Mouse (Mus musculus) intestine, embryonic 16.5 days (tissue): ENCODE data around the gene Dot1l. TPM values are rescaled to one million over a fixed set of nuclear protein-coding genes. Genes with fewer than 3 reads are reported as not detected.

ENCODE experiments used
- ATAC-seq: fragments of 200-750 bp; cut with Nextera tagmentation; 2 replicates; pipeline ENCODE4 v1.8.0; 2017; ENCODE audit warnings: moderate TSS enrichment, moderate library complexity
- H3K27ac ChIP-seq: fragments of 300-500 bp; sonication (generic); 2 replicates; pipeline ENCODE4 v1.5.1; 2014; ENCODE audit warnings: mild to moderate bottlenecking, low read length
- H3K27me3 ChIP-seq: fragments of 300-500 bp; sonication (generic); replicated peaks from 2 replicates; pipeline ENCODE4 v1.6.1; 2014; ENCODE audit warnings: low read length, control low read depth, mixed read lengths; ENCODE audit not compliant: control insufficient read depth, insufficient read depth
- H3K36me3 ChIP-seq: fragments of 300-500 bp; sonication (generic); 2 replicates; pipeline ENCODE4 v1.6.1; 2014; ENCODE audit warnings: low read length, control low read depth; ENCODE audit not compliant: control insufficient read depth, insufficient read depth
- H3K4me1 ChIP-seq: fragments of 300-500 bp; sonication (generic); 2 replicates; pipeline ENCODE4 v1.6.1; 2014; ENCODE audit warnings: low read length, control low read depth, mixed read lengths; ENCODE audit not compliant: control insufficient read depth, insufficient read depth
- H3K4me2 ChIP-seq: fragments of 300-500 bp; sonication (generic); 2 replicates; pipeline ENCODE4 v1.6.1; 2014; ENCODE audit warnings: low read depth, low read length, control low read depth
- H3K4me3 ChIP-seq: fragments of 300-500 bp; sonication (generic); 2 replicates; pipeline ENCODE4 v1.5.1; 2014; ENCODE audit warnings: mild to moderate bottlenecking, low read length
- H3K9ac ChIP-seq: fragments of 300-500 bp; sonication (generic); 2 replicates; pipeline ENCODE4 v1.6.1; 2014; ENCODE audit warnings: low read depth, low read length
- H3K9me3 ChIP-seq: fragments of 300-500 bp; sonication (generic); 2 replicates; pipeline ENCODE4 v1.6.1; 2016; ENCODE audit warnings: low read length, control low read depth; ENCODE audit not compliant: control insufficient read depth
- WGBS: fragments of 180-500 bp; shearing (Covaris S2); extraction: QIAGEN DNeasy Blood & Tissue Kit; methylation state at CpG from one replicate; pipeline ENCODE4 v1.1.7; 2014; 5-methylcytosine and 5-hydroxymethylcytosine counted together
- polyA plus RNA-seq: library from polyadenylated mRNA; unstranded; fragments of >200 nt; fragmentation: Nextera tagmentation; extraction: Ambion mirVana; gene quantifications from 2 replicates; pipeline ENCODE4 v1.2.1, GENCODE M21; 2015

The Dot1l gene
- polyA plus RNA-seq, 1 experiment from 2014 or later, result 9.7 TPM

DNA sequence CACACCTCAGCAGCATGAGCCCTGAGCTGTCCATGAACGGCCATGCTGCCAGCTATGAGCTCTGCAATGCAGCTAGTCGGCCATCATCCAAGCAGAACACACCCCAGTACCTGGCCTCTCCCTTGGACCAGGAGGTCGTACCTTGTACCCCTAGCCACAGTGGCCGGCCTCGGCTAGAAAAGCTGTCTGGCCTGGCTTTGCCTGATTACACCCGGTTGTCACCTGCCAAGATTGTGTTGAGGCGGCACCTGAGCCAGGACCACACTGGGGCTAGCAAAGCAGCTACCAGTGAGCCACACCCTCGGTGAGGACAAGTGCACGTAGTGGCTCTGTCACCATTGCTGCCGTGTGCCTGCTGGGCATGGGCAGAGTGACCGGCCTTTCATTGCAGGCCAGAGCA lies 31.0 kb downstream of the Dot1l start:
- Histone ChIP-seq H3K4me1 (no peaks in the 10 kb centered on the region), H3K9ac (no peak overlapping the region), H3K4me2 (no peak overlapping the region), H3K27me3 (no peaks in the 10 kb centered on the region), H3K27ac (no peak overlapping the region), H3K4me3 (no peak overlapping the region), H3K9me3 (no peaks in the 10 kb centered on the region), H3K36me3 (peaks cover 54% of the 10 kb centered on the region)
- 93% methylated on average over 11 of the region's 11 CpGs for WGBS
- ATAC-seq, result no peak

DNA sequence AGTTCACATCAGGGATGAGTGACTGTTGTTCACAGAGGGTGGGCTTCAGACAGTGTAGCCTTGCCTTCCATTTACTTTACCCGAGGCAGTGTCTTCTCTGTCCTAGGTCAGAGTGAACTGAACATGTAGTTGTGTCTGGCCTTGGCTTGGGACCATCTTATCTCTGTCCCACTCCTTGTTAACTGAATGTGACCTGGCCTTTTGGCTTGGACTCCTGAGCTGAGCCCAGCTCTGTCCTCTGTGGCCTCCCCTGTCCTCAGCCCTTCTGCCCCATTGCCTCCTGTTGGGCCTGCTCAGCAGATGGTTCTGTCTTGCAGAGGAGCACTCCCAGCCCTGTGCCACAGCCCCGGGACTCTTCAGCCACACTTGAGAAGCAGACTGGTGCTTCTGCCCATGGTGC lies 32.5 kb downstream of the Dot1l start:
- WGBS, result 84% methylated on average over 2 of the region's 2 CpGs
- no peak overlapping the region for H3K27ac ChIP-seq
- no peaks in the 10 kb centered on the region for H3K9me3 ChIP-seq
- H3K9ac ChIP-seq, result no peak overlapping the region
- no peak for ATAC-seq
- peaks cover 61% of the 10 kb centered on the region for H3K36me3 ChIP-seq
- H3K4me2 ChIP-seq, result no peak overlapping the region
- H3K4me3 ChIP-seq, result no peak overlapping the region
- peaks cover 4% of the 10 kb centered on the region; the same call in 1 of the 2 replicates for H3K4me1 ChIP-seq
- no peaks in the 10 kb centered on the region for H3K27me3 ChIP-seq

DNA sequence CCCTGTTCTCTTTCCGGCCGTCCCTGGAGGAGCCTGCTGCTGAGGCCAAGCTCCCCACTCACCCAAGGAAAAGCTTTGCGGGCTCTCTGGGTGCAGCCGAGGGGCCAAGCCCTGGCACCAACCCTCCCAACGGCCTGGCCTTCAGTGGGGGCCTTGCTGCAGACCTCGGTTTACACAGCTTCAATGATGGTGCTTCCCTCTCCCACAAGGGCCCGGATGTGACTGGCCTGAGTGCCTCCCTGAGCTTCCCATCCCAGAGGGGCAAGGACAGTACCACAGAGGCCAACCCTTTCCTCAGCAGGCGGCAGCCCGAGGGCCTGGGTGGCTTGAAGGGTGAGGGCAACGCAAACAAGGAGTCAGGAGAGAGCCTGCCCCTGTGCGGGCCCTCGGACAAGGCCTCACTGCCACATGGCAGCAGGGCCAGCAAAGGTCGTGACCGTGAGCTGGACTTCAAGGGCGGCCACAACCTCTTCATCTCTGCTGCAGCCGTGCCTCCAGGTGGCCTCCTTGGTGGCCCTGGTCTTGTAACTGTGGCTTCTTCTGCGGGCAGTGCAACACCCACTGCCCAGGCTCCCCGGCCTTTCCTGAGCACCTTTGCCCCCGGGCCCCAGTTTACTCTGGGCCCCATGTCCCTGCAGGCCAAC lies 35.9 kb downstream of the Dot1l start:
- H3K36me3 ChIP-seq, result peaks cover 61% of the 10 kb centered on the region
- H3K4me1 ChIP-seq, result peaks cover 8% of the 10 kb centered on the region
- peak overlapping the region; percentile 19; the same call in 1 of the 2 replicates for H3K9ac ChIP-seq
- H3K4me2 ChIP-seq, result no peak overlapping the region
- H3K4me3 ChIP-seq, result no peak overlapping the region
- H3K27ac ChIP-seq, result peak overlapping the region; percentile 45; the same call in 1 of the 2 replicates
- H3K9me3 ChIP-seq, result no peaks in the 10 kb centered on the region
- ATAC-seq, result no peak
- WGBS, result 85% methylated on average over 19 of the region's 19 CpGs
- H3K27me3 ChIP-seq, result no peaks in the 10 kb centered on the region

DNA sequence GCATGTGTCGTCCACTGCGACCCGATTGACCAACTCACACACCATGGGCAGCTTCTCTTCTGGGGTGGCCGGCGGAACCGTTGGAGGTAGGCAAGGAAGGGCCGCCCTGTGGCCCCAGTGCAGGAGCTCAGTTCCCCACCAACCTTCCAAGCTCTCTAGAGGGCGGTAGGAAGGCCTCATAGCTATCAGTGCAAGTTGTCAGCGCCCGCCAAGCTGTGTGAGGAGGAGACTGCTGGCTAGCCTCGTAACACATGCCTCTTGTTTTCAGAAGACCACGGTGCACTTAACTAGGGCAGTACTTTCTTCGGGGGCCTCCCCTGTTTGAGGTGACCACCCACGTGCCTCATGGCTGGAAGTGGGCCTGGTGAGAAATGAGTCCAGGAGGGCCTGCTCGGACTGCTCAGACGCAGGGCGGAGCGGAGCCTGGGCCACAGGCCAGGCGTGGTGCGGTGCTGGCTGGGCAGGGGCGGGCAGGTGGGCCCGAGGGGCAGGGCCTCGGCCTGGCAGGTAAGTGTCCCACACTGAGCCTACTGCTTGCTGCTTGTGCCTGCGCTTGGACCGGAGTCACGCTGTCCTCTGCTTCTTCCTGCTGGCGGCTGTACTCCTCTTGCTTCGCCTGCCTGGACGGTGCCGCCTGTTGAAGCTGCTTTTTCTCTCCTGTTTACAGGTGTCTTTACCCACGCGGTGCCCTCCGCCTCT lies 36.6 kb downstream of the Dot1l start:
- Histone ChIP-seq H3K4me1 (peaks cover 12% of the 10 kb centered on the region), H3K36me3 (peaks cover 53% of the 10 kb centered on the region), H3K27ac (peak overlapping the region; percentile 45; the same call in 1 of the 2 replicates), H3K9ac (0 out of 2 replicates have a peak overlapping the region, but pooled peaks have one; percentile 19), H3K27me3 (no peaks in the 10 kb centered on the region), H3K4me3 (no peak overlapping the region), H3K4me2 (no peak overlapping the region), H3K9me3 (no peaks in the 10 kb centered on the region)
- 81% methylated on average over 33 of the region's 33 CpGs for WGBS
- no peak for ATAC-seq

DNA sequence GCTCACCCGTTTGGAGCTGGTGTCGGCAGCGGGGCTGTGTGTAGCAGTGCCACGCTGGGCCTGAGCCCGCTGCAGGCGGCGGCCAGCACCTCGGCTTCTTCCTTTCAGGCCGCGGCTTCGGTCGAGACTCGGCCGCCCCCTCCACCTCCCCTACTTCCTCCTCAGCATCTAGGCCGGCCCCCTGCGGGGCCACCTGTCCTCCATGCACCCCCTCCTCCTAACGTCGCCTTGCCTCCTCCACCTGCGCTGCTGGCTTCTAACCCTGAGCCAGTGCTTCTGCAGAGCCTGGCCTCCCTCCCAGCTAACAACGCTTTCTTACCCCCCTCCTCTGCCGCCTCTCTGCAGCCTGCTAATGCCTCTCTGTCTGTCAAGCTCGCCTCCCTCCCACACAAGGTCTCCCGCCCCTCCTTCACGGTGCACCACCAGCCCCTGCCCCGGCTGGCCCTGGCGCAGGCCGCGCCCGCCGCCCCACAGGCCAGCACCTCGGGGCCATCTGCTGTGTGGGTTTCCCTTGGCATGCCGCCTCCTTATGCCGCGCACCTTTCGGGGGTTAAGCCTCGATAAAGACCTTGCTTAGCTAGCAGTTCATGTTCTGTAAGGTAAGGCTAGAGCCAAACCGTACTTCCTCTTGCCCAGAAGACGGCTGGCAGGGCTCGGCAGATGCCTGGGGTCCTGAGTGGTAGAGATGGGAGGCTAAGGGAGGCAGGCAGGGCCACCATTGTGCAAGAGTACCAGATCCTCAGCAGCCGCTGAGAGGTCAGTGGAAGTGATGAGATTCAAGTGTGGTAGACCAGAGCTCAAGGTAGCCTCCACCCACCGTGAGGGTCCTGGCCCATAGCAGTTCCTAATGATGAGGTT lies 37.4 kb downstream of the Dot1l start:
- H3K4me1 ChIP-seq, result peaks cover 18% of the 10 kb centered on the region
- no peaks in the 10 kb centered on the region for H3K9me3 ChIP-seq
- H3K4me2 ChIP-seq, result no peak overlapping the region
- no peak overlapping the region; the same call in 1 of the 2 replicates for H3K27ac ChIP-seq
- ATAC-seq, result no peak
- WGBS, result 67% methylated on average over 41 of the region's 41 CpGs
- H3K9ac ChIP-seq, result no peak overlapping the region
- peaks cover 50% of the 10 kb centered on the region for H3K36me3 ChIP-seq
- H3K4me3 ChIP-seq, result no peak overlapping the region
- H3K27me3 ChIP-seq, result no peaks in the 10 kb centered on the region

DNA sequence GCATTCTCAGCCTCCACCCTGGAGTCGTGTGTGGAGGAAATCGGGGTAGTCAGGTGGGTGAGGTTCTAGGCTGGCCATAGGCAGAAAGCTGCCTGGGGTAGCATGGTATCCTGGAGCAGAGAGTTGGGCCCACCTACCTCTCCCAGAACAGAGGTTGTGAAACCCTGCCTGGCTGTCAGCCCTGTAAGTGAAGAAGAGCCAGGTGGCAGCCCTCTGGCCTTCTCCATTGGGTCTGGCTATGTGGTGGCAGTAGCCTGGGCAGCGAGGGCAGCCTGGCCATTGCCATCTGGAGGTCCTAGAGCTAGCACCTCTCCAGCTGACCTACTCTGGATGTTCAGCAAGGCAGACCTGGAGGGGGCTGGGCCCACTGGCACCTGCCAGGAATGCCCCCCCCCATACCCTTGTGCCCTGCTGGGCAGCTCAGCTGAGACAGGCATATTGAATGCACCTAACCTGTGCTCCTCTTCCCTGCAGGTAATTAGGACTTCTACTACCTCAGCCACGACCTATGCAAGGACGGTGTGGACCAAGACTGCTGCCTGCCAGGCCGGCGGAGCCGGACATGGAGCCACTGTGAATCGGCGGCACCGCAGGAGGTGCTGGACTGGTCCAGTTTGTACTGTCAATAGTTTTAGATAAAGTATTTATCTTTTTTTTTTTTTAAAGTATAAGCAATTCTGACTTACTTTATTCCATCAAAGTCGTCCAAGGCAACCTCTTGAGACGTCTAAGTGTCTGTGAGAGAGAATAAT lies 38.2 kb downstream of the Dot1l start:
- ATAC-seq, result no peak
- Histone ChIP-seq H3K36me3 (peaks cover 43% of the 10 kb centered on the region), H3K27ac (no peak overlapping the region), H3K4me3 (no peak overlapping the region), H3K9me3 (no peaks in the 10 kb centered on the region), H3K9ac (no peak overlapping the region), H3K27me3 (no peaks in the 10 kb centered on the region), H3K4me2 (no peak overlapping the region), H3K4me1 (peaks cover 18% of the 10 kb centered on the region)
- WGBS, result 88% methylated on average over 13 of the region's 13 CpGs

DNA sequence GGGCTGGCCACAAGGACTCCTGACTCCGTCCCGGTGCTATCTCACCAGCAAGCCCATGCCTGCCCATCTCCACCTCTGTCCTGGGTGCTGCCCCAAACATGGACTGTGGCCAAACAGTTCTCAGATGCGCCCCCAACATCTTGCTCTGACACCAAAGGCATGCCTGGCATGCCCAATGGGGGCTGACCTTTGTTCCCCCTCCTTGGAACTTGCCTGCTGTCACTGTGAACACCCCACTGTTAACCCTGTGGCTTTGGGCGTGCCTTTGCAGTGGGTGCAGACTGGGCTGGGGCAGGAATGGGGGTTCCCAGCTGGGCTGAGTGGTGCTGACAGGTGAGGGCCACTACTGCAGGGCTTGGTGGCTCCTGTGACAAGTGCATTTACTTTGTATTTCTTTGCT lies 38.8 kb downstream of the Dot1l start:
- Histone ChIP-seq H3K4me3 (no peak overlapping the region), H3K9me3 (no peaks in the 10 kb centered on the region), H3K27me3 (no peaks in the 10 kb centered on the region), H3K4me2 (no peak overlapping the region), H3K36me3 (peaks cover 38% of the 10 kb centered on the region), H3K4me1 (peaks cover 18% of the 10 kb centered on the region), H3K9ac (no peak overlapping the region), H3K27ac (no peak overlapping the region)
- ATAC-seq, result no peak
- WGBS, result 86% methylated on average over 4 of the region's 4 CpGs

DNA sequence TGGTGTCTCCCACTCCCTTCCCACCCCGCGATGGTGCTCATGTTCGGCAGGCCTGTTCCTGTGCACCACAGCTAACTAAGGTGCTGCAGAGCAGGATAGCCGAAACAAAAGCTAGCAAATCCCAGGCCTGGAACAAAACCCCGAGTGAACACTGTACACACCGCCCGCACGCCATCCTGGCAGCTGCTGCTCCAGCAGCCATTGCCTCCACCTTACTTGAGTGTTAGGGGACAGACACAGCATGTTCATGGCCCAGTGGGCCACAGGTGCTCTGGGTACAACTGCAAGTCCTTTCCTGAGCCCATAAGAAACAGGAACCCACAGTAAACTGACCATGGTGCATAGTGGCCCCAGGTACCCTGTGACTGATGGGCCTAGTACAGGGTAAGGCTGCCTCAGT lies 39.7 kb downstream of the Dot1l start:
- Histone ChIP-seq H3K9ac (no peak overlapping the region), H3K9me3 (no peaks in the 10 kb centered on the region), H3K4me3 (no peak overlapping the region), H3K4me2 (no peak overlapping the region), H3K4me1 (peaks cover 22% of the 10 kb centered on the region), H3K27me3 (no peaks in the 10 kb centered on the region), H3K27ac (no peak overlapping the region), H3K36me3 (peaks cover 30% of the 10 kb centered on the region)
- no peak for ATAC-seq
- WGBS, result 89% methylated on average over 8 of the region's 8 CpGs
